Mouse (Mus musculus): ENCODE data around the gene Pthlh. TPM values are rescaled to one million over a fixed set of nuclear protein-coding genes. Genes with fewer than 3 reads are reported as not detected.
"Not testable (repeated sequence)": the region's sequence is repeated elsewhere in the genome, so short reads cannot be mapped to it uniquely, and the experiment has no call there.

Pthlh gene
- not detected in 2 replicates for total RNA-seq (2015)
- total RNA-seq (2017), result not detected in 2 replicates

DNA sequence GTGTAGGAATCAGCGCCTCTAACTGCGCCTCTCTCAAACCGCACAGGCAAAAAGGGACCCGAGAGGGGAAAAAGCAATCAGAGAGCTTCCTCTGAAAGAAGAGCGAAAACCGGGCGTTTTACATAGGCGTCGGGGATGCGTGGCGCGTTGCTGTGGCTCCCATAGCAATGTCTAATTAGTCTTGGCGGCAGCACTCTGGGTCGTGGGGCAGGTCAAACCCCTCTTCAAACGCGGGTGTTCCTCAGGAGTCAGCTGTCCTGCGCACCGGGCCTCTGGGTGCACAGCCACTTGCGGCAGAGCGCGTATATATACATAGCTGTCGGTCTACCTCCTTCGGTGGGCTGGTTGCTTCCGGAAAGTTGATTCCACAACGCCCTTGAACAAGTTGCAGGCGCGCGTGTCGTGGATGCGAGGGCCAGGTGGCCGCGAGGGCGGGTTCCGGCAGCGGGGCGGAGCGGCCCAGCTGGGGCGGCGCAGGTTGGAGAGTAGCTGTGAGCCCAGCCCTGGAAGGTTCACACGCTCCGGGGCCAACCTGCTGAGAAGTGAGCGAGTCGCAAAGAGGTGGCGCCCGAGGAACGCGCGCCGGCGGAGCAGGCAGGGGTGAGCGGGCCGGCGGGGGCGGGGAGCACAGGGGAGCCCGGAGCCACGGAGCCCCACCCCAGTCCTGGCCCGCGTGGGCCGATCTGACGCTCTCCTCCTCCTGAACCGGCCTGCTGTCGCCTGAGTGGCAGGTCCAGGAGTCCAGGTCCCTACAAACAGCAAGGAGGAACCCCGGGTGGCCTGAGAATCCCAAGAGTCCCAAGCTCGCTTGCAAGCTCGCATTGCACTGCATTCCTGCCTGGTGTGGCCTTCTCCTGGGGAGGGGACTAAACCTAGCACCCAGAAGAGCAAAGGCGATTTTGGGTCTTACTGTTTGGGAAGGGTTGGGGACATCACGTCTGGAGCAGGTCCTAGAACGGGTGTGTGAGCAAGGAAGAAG is at the start of gene Pthlh:
Gene Pthlh (minus strand): TSS at position 597 of the 979 bp plus-strand sequence.
- peak; percentile 44 for ATAC-seq (ENCODE audit: poor library complexity, severe bottlenecking)

DNA sequence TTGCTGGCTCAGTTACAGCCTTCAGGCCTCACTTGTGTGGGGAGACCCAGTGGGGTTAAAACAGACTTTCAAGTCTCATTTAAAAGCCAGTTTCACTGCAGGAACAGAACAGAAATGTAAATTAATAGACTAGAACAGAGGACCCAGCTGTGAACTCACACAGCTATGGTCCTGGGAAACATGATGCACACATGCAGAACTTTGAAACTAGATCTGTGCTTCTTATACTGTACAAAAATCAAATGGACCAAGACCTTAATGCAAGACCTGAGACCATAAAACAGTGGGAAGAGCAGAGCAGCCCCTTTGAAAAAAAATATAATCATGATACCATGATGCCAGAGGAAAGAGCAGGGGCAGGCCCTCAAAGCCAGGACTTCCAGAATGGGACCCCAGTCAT is 49.3 kb upstream of the Pthlh start:
- ATAC-seq (ENCODE audit: poor library complexity, severe bottlenecking), result no peak

DNA sequence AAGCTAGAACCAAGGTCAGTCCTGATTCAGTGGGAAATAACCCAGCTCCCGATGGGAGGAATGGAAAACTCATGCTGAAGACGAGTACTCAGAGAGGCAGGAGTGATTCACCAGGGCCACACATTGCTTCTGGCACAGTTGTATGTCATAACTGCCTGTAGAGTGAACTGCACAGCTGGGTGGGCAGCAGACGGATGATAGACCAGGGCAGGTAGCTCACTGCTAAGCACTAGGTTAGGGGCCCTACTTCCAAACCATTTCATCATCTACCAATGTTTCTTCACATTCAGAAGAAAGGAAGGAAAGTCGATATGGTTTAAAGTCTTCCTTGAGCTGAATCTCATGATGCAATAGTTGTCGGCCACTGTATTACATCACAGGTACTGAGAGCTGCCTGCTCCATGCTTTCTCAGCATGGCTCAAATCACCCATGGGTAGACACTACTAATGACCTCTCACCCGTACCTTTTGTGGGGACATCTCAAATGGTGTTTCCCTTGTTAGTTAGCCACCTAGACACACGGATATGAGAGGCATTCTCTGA is 46.5 kb upstream of the Pthlh start:
- peak; percentile 67 for ATAC-seq (ENCODE audit: poor library complexity, severe bottlenecking)

DNA sequence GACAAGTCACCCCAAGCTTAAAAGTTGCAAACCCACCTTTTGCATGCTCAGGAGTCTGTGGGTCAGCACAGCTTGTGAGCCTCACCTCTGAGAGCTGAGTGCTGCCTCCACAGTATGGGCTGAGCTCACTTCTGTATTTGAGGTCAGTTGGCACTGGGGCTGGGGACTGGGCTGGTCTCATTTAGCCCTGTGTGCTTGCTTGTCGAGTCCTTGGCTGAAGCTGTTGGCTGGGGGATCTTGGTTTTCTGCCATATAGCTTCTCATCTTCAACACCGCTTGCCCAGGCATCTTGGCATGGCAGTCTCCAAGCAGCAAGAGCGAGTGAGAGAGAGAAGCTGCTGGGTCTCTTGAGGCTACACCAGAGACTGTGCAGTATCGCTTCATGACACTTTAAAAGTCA is 46.1 kb upstream of the Pthlh start:
- peak; percentile 59 for ATAC-seq (ENCODE audit: poor library complexity, severe bottlenecking)

DNA sequence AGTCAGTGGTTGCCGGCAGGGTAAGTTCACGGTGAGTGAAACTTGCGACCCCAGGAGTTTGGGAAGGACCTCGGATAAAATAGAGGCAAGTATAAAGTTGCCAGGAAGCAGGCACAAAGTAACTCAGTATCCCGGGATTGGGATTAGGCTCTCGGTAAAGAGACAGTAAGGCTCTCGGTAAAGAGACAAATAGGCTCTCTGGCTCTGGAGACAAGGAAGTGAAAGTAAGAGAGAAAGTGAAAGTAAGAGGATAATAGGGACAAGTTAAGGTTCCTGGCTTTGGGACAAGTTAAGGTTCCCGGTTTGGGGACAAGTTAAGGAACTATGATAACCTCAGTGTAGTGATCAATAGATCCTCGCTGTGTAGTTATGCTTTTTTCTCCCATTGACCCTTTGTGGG is 40.3 kb upstream of the Pthlh start:
- ATAC-seq (ENCODE audit: poor library complexity, severe bottlenecking), result not testable (repeated sequence)

DNA sequence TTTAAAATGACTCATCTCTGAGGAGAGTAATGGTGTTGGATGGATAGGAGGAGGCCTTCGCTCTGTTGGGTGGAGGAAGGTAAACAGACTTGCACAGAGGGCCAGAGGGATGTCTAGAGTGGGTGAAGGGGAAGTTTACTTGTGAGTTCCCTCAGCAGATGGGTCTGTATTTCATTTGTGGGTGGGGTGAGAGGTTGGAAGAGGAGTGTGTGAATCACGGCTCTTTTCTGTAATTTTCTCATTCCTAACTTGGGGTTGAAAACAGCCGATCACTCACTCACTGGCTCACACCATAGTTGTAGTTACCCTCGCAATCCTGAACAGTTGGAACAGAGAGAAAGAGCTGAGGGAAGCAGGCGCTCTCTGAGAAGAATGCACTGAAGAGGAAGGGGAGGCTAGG is 35.6 kb upstream of the Pthlh start:
- ATAC-seq (ENCODE audit: poor library complexity, severe bottlenecking), result no peak

DNA sequence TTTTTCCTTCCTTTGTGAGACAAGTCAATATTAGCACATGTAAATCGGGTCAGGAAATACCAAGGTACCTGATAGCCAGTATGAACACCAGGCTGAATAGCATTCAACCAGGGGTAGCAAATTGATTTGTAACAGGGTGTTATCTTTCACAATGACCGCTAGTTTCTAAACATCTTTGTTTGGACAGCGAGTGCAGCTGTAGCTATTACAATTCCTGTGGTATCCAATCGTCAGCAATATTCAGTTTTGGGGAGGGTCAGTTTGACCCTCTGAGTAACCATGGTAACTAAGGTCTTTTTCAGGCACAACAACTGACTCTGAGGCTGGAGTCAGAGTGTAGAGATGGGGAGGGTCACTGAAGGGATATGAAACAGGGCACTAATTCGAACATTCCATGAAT is 15.3 kb upstream of the Pthlh start:
- ATAC-seq (ENCODE audit: poor library complexity, severe bottlenecking), result no peak

DNA sequence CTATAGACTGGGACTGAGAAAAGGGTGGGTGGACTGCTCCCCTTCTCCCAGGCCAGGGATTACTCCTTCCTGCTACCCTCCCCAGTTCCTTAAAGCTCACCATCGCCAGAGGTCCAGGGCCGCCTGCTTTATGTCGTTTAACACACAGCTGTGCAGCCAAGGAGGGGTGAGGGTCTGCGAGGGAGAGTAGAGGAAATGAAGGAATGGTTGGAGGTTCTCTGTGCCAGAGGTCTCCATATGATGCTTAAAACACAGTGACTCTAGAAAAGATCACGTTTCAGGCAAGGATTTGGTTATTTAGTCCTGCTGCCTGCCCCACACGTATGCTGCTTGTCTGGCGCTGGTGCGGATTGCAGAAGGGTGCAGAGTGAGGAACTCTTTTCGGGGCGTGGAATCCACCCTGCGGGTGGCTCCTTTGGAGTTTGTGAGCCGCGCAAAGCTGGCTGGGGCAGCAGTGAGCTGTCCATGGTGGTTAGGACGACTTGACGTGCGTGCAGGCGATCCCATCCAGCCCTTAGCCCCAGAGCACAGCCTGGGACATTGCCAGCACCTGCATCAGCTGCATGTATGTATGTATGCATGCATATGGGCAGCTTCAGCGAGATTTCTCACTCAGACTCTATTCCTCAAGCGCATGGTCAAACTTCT is 4.3 kb upstream of the Pthlh start:
- peak; percentile 17; the same call in 1 of the 2 replicates for ATAC-seq (ENCODE audit: poor library complexity, severe bottlenecking)

DNA sequence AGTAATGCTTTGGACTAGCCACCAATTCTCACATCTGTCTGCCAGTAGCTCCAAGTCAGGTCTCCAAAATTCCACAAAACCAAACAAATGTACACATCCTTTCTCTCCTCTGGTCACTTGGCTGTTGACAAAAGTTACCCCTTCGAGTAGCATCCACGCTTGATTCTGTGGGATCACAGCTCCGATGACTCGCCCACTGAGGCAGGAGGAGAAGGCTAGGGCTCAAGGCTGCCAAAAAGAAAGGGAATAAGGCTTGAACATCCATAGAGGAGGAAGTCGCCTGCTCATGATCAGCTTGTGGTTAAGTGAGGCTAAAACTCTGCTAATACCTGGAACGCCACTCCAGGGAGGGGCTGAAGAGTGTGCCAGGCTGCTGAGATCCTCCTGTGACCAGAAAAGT is 2.5 kb upstream of the Pthlh start:
- no peak for ATAC-seq (ENCODE audit: poor library complexity, severe bottlenecking)

DNA sequence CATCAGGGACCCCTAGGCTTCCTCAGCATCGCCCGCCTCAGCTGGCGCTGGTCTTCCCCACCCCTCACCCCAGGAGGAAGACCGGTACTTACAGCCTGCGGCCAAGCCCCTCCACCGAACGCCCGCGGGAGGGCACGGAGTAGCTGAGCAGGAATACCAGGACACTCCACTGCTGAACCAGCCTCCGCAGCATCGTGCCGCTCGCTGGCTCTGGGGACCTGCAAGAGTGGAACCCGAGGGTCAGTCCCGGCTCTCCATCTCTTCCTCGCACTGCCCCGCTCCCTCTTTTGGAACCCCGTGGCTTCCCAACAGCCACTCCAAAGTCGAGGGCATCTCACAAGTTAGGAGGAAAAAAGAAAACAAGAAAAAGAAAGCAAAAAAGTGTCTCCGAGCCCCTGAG is 805 bp downstream of the Pthlh start:
- no peak for ATAC-seq (ENCODE audit: poor library complexity, severe bottlenecking)

DNA sequence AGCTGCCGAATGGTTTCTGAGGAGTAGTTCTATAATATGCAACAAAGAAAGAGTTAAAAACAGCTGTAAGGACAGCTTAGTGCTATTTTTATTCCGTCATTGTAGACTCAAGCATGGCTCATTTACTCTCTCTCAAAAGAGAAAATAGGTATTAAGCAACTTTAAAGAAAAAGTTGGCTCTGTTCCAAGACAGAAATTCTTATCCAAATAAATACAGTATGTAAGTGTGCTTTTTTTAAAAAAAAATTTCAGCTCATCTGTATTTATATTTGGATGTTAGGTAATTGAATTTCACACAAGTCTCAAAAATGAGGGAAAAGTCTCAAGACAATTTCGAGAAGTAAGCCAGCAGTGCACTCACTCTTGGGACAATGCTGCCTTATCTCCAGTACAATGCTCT is 2.4 kb downstream of the Pthlh start:
- ATAC-seq (ENCODE audit: poor library complexity, severe bottlenecking), result no peak

DNA sequence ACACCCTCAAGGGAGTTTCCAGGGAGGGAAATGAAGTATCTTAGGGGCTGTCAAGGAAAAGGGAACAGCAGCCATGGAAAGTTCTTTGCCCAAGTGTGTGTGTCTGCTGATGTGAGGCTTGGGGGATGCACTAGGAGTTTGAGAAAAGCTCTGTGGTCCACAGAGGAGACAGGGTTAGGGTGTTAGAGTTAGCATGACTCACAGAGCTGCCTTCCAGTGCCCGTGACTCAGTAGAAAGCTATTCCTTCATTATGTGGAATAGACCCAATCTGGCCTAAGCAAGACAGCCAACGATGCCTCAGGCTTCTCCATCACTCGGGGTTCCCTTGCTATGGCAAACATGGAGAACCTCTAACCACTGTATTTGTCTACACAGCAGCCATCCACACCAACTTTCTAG is 3.2 kb downstream of the Pthlh start:
- no peak for ATAC-seq (ENCODE audit: poor library complexity, severe bottlenecking)

DNA sequence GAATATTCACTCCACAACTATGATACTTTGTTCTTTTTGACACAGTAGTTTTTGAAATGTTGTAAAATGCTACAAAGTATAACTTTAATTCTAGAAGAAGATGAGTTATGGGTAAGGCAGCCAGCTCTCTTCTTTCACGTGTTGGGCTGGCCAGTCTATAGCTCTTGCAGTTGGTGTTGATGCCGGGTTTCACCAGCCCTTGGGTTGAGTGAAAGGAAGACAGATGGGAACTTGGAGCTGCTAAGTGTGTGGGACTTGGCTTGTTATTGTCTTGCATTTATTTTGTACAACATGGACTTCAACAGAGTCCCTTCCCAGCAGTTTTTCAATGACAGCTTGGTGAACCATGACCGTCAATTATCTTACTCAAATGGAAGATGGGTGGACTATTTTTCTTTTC is 16.2 kb downstream of the Pthlh start:
- no peak for ATAC-seq (ENCODE audit: poor library complexity, severe bottlenecking)

DNA sequence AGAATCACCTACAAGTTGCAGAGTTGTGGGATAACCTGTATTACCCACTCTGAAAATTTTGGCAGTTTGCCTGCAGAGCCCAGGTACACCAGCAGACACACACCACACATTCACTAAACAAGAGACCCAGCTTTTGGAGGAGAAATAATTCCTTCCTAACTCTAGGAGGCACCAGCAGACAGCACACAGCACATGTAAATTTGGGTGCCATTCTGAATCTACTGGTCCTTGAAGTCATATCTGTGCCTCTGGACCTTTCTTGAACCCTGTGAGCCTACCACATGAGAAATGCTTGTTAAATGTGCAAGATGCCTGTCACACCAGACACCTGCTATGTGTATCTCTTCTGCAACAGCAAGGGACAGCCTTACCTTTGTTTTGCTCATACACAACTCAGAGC is 19.7 kb downstream of the Pthlh start:
- no peak for ATAC-seq (ENCODE audit: poor library complexity, severe bottlenecking)

DNA sequence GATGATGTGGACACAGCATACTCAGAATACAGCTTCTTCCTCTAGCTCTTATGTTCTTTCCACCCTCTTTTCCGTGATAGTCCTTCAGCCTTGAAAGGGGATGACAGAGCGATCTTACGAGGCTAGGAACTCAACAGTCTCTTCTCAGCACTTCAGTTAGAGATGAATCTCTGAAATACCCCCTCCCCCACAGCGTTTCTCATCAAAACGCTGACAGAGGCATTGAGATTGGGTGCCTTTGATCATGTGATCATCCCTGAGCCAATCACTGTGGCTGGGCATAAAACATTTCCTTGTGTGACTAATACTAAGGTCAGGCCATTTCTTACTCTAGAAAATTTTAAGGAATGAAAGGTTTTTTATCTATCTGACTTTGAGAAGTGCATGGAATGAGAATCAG is 20.3 kb downstream of the Pthlh start:
- ATAC-seq (ENCODE audit: poor library complexity, severe bottlenecking), result no peak

DNA sequence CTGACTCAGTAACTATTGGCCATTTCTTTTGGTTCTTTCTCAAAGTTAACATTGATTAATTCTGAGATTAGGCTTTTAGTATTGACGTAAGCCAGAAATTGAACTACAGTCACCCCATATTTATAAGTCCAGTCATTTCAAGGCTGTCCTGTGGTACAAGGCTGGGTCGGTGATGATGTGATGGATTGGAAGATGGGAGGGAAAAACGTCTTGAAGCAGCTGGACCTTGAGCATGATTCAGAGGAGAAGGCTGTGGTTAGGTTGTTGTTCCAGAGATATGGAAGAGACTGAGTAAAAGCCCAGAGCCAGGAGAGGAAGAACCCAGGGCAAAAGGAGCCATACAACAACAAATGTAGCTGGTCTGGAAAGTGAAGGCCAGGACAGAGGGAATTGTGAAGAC is 22.4 kb downstream of the Pthlh start:
- ATAC-seq (ENCODE audit: poor library complexity, severe bottlenecking), result no peak

DNA sequence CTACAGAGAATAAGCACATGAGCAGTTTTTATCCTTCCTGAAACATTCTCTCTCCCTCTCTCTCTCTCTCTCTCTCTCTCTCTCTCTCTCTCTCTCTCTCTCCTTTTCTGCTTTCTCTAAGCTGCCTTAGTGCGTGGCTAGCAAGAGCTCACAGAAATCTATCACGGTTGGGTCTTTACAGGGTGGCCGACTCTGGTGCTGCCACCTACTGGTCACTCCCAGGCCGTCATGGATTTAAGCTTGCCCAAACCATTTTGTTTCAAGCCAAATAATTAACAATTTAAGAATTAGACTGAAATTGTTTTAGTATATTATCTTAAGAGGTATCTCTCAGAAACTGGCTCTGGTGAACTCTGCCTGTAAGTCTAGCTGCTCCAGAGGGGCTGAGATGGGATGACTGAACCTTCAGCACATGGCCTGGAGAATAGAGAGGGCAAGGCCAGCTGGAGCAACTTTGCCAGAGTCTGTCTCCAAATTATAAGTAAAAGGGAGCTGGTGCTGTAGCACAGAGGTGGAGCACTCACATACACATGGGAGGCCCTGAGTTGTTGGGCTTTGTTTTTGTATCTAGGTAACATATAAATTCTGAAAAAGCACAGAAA is 23.7 kb downstream of the Pthlh start:
- ATAC-seq (ENCODE audit: poor library complexity, severe bottlenecking), result peak; percentile 76

DNA sequence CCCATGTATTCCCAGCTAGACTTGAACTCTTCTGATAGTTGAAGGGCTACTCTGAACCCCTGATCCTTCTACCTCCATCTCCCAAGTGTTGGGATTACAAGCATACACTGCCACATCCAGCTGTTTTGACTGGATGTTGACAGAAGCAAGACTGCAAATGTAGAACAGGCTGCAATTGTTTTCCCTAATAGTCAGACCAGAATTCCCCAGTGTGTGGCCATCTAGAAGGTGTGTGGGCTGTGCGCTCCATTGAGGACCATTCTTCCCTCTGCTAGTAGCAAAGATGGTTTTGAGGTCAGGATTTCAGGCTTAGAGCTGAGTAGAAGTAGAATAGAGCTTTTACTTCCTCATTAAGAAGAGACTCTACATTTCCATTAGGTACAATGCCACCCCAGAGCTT is 37.3 kb downstream of the Pthlh start:
- ATAC-seq (ENCODE audit: poor library complexity, severe bottlenecking), result no peak

DNA sequence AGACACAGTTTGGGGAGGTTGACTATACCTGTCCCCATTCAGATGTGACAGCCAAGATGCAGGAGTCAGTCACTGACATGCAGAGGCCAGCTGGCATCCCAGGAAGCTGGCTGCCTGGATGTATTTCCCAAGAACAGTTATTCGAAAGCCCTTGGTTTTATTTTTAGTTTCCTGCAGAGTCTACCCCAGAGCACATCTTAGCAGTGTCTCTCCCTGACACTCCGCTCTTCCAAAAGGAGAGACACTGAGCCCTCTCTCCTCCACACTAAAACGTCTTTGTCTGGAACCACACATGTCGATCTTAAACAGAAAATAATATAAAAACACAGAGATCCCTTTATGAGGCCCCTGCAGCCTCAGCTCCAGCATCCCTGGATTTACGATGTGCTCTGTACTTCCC is 44.9 kb downstream of the Pthlh start:
- no peak for ATAC-seq (ENCODE audit: poor library complexity, severe bottlenecking)

DNA sequence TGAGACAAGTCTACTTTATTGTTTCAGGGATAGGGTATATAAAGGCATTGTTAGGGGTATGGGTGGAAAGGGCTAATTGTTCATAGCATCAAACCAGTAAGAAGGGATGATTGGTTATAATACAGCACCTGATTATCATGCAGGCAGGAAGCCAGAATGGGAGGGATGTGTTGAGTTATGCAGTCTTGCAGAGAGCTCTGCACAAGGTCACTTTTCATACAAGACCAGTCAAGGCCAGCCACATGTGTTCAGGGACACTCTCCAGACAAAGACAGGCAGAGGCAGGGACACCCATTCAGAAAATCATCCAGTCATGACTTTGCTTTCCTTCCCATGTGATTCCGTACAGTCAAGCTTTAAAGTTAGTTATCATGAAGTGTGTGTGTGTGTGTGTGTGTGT is 47.8 kb downstream of the Pthlh start:
- no peak for ATAC-seq (ENCODE audit: poor library complexity, severe bottlenecking)

DNA sequence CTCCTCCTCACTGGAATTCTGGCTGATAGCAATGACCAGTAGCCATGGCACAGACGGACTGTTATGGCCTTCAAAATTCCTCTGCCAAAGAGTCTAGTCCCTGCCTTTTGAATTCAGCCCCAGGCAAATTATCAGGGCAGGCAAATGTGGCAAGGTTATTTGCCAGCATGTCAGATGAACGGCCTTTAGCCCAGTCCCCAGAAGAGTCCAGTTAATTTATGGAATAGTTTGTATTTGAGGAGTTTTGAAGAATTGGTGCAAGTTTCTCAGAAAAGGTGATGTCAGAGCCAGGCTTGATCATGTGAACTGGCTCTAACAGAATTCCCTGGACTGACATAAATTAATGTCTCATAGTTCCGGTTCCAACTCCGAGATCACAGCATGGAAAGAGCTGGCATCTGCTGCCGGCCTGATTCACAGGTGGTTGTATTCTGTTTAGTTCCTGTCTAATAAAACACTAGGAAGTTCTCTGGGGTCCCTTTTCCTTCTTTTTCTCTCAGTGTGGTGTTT is 56.1 kb downstream of the Pthlh start:
- no peak for ATAC-seq (ENCODE audit: poor library complexity, severe bottlenecking)

All from megakaryocyte, adult 5-6 weeks (primary cell).